Mouse (Mus musculus) granulocyte monocyte progenitor cell, adult 5-6 weeks (primary cell): ENCODE measurements around the gene Alyref2. TPM values are rescaled to one million over a fixed set of nuclear protein-coding genes. Genes with fewer than 3 reads are reported as not detected.

Experiments used
- total RNA-seq, 2 experiments: library from RNA; stranded (forward) in 1 of 2; stranded (reverse) in 1 of 2; fragments of 200-712, 200-1000 nt in 1 of 2; fragments of >200 nt in 1 of 2; fragmentation: Nextera tagmentation in 1 of 2; gene quantifications; 2 replicates each; pipeline ENCODE4 v1.2.3; 2014 to 2017

Alyref2 gene
- total RNA-seq, 2 experiments from 2014 or later = 4.7 to 13.2 TPM

Other genes starting within 250 kb of the Alyref2 start
- 24.7 and 25.6 TPM in 2 replicates for gene B4galt3, start 233.2 kb upstream of the Alyref2 start, total RNA-seq (2014; fragmentation: Nextera tagmentation)
- 14.7 and 19.0 TPM in 2 replicates for gene B4galt3, start 233.2 kb upstream of the Alyref2 start, total RNA-seq (2017)
- 22.5 and 37.6 TPM in 2 replicates for gene Ppox, start 222.3 kb upstream of the Alyref2 start, total RNA-seq (2014; fragmentation: Nextera tagmentation)
- gene Ppox, start 222.3 kb upstream of the Alyref2 start, total RNA-seq (2017) = 16.8 and 25.3 TPM in 2 replicates
- 34.7 and 37.6 TPM in 2 replicates for gene Usp21, start 215.5 kb upstream of the Alyref2 start, total RNA-seq (2014; fragmentation: Nextera tagmentation)
- gene Usp21, start 215.5 kb upstream of the Alyref2 start, total RNA-seq (2017) = 20.0 and 22.8 TPM in 2 replicates
- 142 and 143 TPM in 2 replicates for gene Ufc1, start 208.5 kb upstream of the Alyref2 start, total RNA-seq (2014; fragmentation: Nextera tagmentation)
- 108 and 113 TPM in 2 replicates for gene Ufc1, start 208.5 kb upstream of the Alyref2 start, total RNA-seq (2017)
- 16.4 and 17.1 TPM in 2 replicates for gene Dedd, start 174.3 kb upstream of the Alyref2 start, total RNA-seq (2014; fragmentation: Nextera tagmentation)
- gene Dedd, start 174.3 kb upstream of the Alyref2 start, total RNA-seq (2017) = 12.9 and 16.8 TPM in 2 replicates
- gene Nit1, start 157.8 kb upstream of the Alyref2 start, total RNA-seq (2014; fragmentation: Nextera tagmentation) = 28.1 and 30.3 TPM in 2 replicates
- gene Nit1, start 157.8 kb upstream of the Alyref2 start, total RNA-seq (2017) = 24.6 and 33.8 TPM in 2 replicates
- gene Pfdn2, start 157.8 kb upstream of the Alyref2 start, total RNA-seq (2014; fragmentation: Nextera tagmentation) = 35.6 and 62.6 TPM in 2 replicates
- 15.2 and 28.0 TPM in 2 replicates for gene Pfdn2, start 157.8 kb upstream of the Alyref2 start, total RNA-seq (2017)
- not detected in 2 replicates for gene Klhdc9, start 142.7 kb upstream of the Alyref2 start, total RNA-seq (2014; fragmentation: Nextera tagmentation)
- 0.52 and 0.77 TPM in 2 replicates for gene Klhdc9, start 142.7 kb upstream of the Alyref2 start, total RNA-seq (2017)
- 1.5 and 2.4 TPM in 2 replicates for gene Nectin4, start 133.4 kb upstream of the Alyref2 start, total RNA-seq (2014; fragmentation: Nextera tagmentation)
- 0.99 and 1.6 TPM in 2 replicates for gene Nectin4, start 133.4 kb upstream of the Alyref2 start, total RNA-seq (2017)
- 47.2 and 53.5 TPM in 2 replicates for gene Arhgap30, start 114.5 kb upstream of the Alyref2 start, total RNA-seq (2014; fragmentation: Nextera tagmentation)
- gene Arhgap30, start 114.5 kb upstream of the Alyref2 start, total RNA-seq (2017) = 63.0 and 67.1 TPM in 2 replicates
- gene Usf1, start 92.2 kb upstream of the Alyref2 start, total RNA-seq (2014; fragmentation: Nextera tagmentation) = 51.3 and 64.2 TPM in 2 replicates
- 71.0 and 71.5 TPM in 2 replicates for gene Usf1, start 92.2 kb upstream of the Alyref2 start, total RNA-seq (2017)
- 10.1 and 14.9 TPM in 2 replicates for gene Tstd1, start 84.6 kb upstream of the Alyref2 start, total RNA-seq (2014; fragmentation: Nextera tagmentation)
- 3.7 TPM in 1 of 2 replicates, not detected in the other for gene Tstd1, start 84.6 kb upstream of the Alyref2 start, total RNA-seq (2017)
- not detected in 2 replicates for gene F11r, start 65.9 kb upstream of the Alyref2 start, total RNA-seq (2014; fragmentation: Nextera tagmentation)
- gene F11r, start 65.9 kb upstream of the Alyref2 start, total RNA-seq (2017) = 5.8 TPM in 1 of 2 replicates, not detected in the other
- gene Itln1, start 31.8 kb downstream of the Alyref2 start, total RNA-seq (2014; fragmentation: Nextera tagmentation) = not detected in 2 replicates
- not detected in 2 replicates for gene Itln1, start 31.8 kb downstream of the Alyref2 start, total RNA-seq (2017)
- 5.5 and 6.7 TPM in 2 replicates for gene Cd244a, start 55.7 kb downstream of the Alyref2 start, total RNA-seq (2014; fragmentation: Nextera tagmentation)
- gene Cd244a, start 55.7 kb downstream of the Alyref2 start, total RNA-seq (2017) = 5.6 and 7.9 TPM in 2 replicates
- gene Ly9, start 103.9 kb downstream of the Alyref2 start, total RNA-seq (2014; fragmentation: Nextera tagmentation) = 19.8 and 22.0 TPM in 2 replicates
- gene Ly9, start 103.9 kb downstream of the Alyref2 start, total RNA-seq (2017) = 22.3 and 29.9 TPM in 2 replicates
- gene Slamf7, start 149.6 kb downstream of the Alyref2 start, total RNA-seq (2014; fragmentation: Nextera tagmentation) = 0.64 TPM in 1 of 2 replicates, not detected in the other
- gene Slamf7, start 149.6 kb downstream of the Alyref2 start, total RNA-seq (2017) = 0.69 TPM in 1 of 2 replicates, not detected in the other
- gene Cd48, start 178.5 kb downstream of the Alyref2 start, total RNA-seq (2014; fragmentation: Nextera tagmentation) = 167 and 179 TPM in 2 replicates
- 138 and 170 TPM in 2 replicates for gene Cd48, start 178.5 kb downstream of the Alyref2 start, total RNA-seq (2017)